Mouse (Mus musculus): ENCODE measurements at regions not wholly inside any gene's neighbourhood (a gene's known extent, or its start where the extent isn't known, plus 50 kb on each side); places are given as distances from the start of the nearest gene placed in this dataset.

DNA sequence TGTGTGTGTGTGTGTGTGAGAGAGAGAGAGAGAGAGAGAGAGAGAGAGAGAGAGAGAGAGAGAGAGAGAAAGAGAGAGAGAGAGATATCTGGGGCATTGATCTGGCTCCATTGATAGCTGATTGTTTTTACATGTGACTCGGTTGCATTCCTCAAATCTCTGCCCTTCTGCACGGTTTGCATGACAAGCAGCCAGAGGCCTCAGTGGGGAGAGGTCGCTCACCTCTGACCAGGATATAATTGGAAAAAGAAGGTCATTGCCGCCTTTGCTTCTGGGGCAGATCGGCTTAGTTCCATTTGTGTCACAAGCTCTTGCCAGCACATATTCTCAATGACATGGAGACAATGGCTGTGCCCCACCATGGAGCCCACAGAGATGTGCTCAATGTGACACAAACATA, 63.8 kb upstream of the Btrc start:
- TF ChIP-seq CTCF (conservative IDR thresholded peaks at IDR 0.05; ENCODE audit: insufficient read depth, insufficient read length, low read depth, low read length) = no peak
- no peak for TF ChIP-seq POLR2A (IDR thresholded peaks at IDR 0.05; ENCODE audit: low read depth, low read length)

All from kidney, adult 2 months (tissue).